ENCODE assay signal across 20 mouse cellular contexts in the genomic region with DNA sequence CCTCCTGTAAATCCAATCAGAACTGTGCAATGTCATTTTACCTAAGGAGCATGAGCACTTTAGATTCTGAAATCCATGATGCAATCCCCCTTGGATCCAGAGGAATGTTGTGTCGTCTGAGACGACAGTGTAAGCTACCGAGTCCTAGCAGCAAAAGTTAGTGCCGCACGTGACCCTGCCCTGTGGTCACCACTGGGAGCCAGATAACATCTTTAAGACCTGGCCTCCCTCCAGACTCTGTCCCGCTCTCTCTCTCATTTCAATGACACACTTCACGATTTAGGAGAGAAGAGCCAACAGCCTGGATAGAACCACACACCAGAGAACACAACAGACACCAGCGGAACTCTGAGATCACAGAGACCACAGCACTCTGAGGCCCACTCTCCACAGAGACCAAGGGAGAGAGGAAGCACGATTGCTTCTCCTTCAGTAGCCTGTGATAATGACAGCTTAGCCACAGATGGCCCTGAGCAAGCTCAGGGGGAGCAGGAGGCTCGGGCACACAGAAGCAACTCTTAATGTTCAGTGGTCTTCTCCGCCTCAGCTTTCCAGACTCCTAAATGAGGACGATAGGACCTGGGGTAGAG. TPM values are rescaled to one million over a fixed set of nuclear protein-coding genes. Genes with fewer than 3 reads are reported as not detected.
DNase-seq lines count a peak whose midpoint lies in the region; ATAC-seq lines count a peak whose summit lies in the region.
"Had no signal": no experiment of that assay in that cellular context is flagged by ENCODE, and none has a peak within 500 bp of the region (broad histone marks: within the 10 kb centered on the region; RNA-seq: fewer than 3 reads in every experiment).

No protein-coding gene starts in this region.

- H3K4me3 ChIP-seq in kidney, embryonic 15.5 days (replicated peaks) = no peak overlapping the region
- H3K4me3 ChIP-seq: embryonic facial prominence, embryonic 15.5 days; forebrain, embryonic 10.5 days; liver, embryonic 15.5 days; midbrain, embryonic 12.5 days had no signal

- no peak overlapping the region for H3K4me2 ChIP-seq in kidney, embryonic 15.5 days
- H3K4me2 ChIP-seq: embryonic facial prominence, embryonic 15.5 days; heart, embryonic 11.5 days; liver, embryonic 15.5 days; midbrain, embryonic 12.5 days had no signal

- DNase-seq in kidney, adult 11 months = peak; percentile 51
- DNase-seq in urinary bladder, postnatal 36 days (ENCODE audit: low spot score in 2 of 2) = peak; percentile 26 to 43
- DNase-seq in urinary bladder, postnatal 10 days (ENCODE audit: low spot score) = no peak
- DNase-seq in kidney, postnatal 25 days = peak; percentile 52 to 75
- DNase-seq in embryo, embryonic 9.5 days (ENCODE audit: extremely low spot score) = no peak
- no peak for DNase-seq in heart, adult 9 months (ENCODE audit: low spot score in 2 of 2)
- no peak for DNase-seq in adrenal gland, adult 2 months
- DNase-seq: B cell, adult 2 months; cerebellum, adult 9-11 months; gastrocnemius, postnatal 14 days; heart, postnatal 36 days; lung, postnatal 10 days; thymus, adult 2 months had no signal

- no peak overlapping the region for H3K9ac ChIP-seq in kidney, embryonic 15.5 days
- H3K9ac ChIP-seq: embryonic facial prominence, embryonic 15.5 days; liver, embryonic 15.5 days; midbrain, embryonic 12.5 days had no signal

- peaks cover 47% of the 10 kb centered on the region for H3K27me3 ChIP-seq in kidney, embryonic 15.5 days

- H3K27ac ChIP-seq in kidney, embryonic 15.5 days = no peak overlapping the region
- H3K27ac ChIP-seq: embryonic facial prominence, embryonic 15.5 days; forebrain, embryonic 10.5 days; hindbrain, postnatal 0 days; liver, embryonic 15.5 days; midbrain, embryonic 12.5 days had no signal

- 55% methylated on average over 12 of the region's 12 CpGs for WGBS in kidney, embryonic 15.5 days

- H3K36me3 ChIP-seq in kidney, embryonic 15.5 days = no peaks in the 10 kb centered on the region
- H3K36me3 ChIP-seq: embryonic facial prominence, embryonic 15.5 days; forebrain, embryonic 10.5 days; liver, embryonic 15.5 days; midbrain, embryonic 12.5 days had no signal

- peaks cover 21% of the 10 kb centered on the region for H3K4me1 ChIP-seq in kidney, embryonic 15.5 days

- no peak for ATAC-seq in kidney, embryonic 15.5 days (replicated peaks; ENCODE audit: low FRiP score)
- ATAC-seq: hindbrain, postnatal 0 days had no signal

- no peaks in the 10 kb centered on the region for H3K9me3 ChIP-seq in kidney, embryonic 15.5 days (replicated peaks)
- H3K9me3 ChIP-seq: embryonic facial prominence, embryonic 15.5 days; forebrain, embryonic 10.5 days; liver, embryonic 15.5 days; midbrain, embryonic 12.5 days had no signal

RNA-seq across cellular contexts. Expression of a gene that starts 3.7 kb away (rescaled TPM):
- 32.0 and 32.5 TPM in 2 replicates for polyA plus RNA-seq in kidney, embryonic 15.5 days (2015; fragmentation: Nextera tagmentation; extraction: Ambion mirVana)
- total RNA-seq in adrenal gland, adult 2 months (2021) = 1 to 10 TPM in 1 of 2 experiments, under 1 TPM in 1; 0.48 to 1.5 TPM
- 0.41 and 1.2 TPM in 2 replicates for polyA plus RNA-seq in adrenal gland, adult 2 months (2012; rRNA removed)

Comparison
In these comparisons a context has a peak if more than half of its experiments do, and no peak if none do; other contexts are left out.
1. DNase-seq: peak in kidney, adult 11 months (single experiment), urinary bladder, postnatal 36 days (2 of 2) and kidney, postnatal 25 days (2 of 2); none in urinary bladder, postnatal 10 days (single experiment), embryo, embryonic 9.5 days (single experiment), heart, adult 9 months (0 of 2) and adrenal gland, adult 2 months (single experiment).
2. RNA of a gene that starts 3.7 kb away (polyA plus RNA-seq): 32.0 to 32.5 TPM in kidney, embryonic 15.5 days; 0.41 to 1.2 TPM in adrenal gland, adult 2 months; every median in the first group is over 10 times any median in the second.